Mouse (Mus musculus) regulatory T cell (primary cell): ENCODE results near the gene Foxo1.

Source experiments
- in situ Hi-C: fragments of 300-600 bp; cut with MboI, MseI; formaldehyde crosslinking; loops from one replicate; pipeline ENCODE4 v1.15.1; 2025; ENCODE audit warnings: high pct_unique_total_duplicates

Foxo1 gene

DNA sequence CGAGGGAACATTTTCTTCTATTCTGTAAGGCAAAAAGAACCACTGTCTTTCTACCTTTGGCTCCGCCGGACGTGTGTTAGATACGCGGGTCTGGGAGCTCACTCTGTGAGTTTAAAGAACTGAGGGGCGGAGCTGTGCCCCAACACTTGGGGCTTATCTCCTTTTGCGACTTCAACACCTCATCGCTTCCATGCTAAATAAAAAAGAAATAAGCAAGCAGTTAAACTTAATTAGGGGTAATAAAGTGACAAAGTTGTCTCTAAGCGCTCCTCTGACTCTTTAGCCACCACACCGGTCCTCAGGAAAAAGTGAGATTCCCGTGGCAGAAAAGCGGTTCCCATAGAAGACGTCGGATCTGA, 864 bp upstream of the Foxo1 start:
- in situ Hi-C loops: loop anchor here (5.0 to 10.0 kb wide), 2 partner anchors 370 to 658 kb away; no protein-coding TSS in a partner anchor

DNA sequence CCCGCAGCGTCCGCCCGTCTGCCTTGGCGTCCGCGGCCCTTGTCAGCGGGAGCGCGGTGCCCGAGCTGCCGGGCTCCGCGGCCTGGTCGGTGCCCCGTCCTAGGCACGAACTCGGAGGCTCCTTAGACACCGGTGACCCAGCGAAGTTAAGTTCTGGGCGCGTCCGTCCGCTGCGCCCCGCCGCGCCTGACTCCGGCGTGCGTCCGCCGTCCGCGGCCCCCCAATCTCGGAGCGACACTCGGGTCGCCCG, 276 bp downstream of the Foxo1 start:
- in situ Hi-C loops: loop anchor here (5.0 to 10.0 kb wide), 2 partner anchors 369 to 656 kb away; no protein-coding TSS in a partner anchor

DNA sequence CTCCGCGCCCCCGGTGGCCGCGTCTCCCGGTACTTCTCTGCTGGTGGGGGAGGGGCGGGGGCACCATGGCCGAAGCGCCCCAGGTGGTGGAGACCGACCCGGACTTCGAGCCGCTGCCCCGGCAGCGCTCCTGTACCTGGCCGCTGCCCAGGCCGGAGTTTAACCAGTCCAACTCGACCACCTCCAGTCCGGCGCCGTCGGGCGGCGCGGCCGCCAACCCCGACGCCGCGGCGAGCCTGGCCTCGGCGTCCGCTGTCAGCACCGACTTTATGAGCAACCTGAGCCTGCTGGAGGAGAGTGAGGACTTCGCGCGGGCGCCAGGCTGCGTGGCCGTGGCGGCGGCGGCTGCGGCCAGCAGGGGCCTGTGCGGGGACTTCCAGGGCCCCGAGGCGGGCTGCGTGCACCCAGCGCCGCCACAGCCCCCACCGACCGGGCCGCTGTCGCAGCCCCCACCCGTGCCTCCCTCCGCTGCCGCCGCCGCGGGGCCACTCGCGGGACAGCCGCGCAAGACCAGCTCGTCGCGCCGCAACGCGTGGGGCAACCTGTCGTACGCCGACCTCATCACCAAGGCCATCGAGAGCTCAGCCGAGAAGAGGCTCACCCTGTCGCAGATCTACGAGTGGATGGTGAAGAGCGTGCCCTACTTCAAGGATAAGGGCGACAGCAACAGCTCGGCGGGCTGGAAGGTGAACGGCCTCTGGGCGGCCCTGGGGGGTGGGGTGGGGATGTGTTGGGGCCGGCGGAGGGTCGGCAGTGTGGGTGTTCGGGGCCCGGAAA, 789 bp downstream of the Foxo1 start:
- in situ Hi-C loops: loop anchor here (5.0 to 10.0 kb wide), 2 partner anchors 368 to 656 kb away; no protein-coding TSS in a partner anchor

DNA sequence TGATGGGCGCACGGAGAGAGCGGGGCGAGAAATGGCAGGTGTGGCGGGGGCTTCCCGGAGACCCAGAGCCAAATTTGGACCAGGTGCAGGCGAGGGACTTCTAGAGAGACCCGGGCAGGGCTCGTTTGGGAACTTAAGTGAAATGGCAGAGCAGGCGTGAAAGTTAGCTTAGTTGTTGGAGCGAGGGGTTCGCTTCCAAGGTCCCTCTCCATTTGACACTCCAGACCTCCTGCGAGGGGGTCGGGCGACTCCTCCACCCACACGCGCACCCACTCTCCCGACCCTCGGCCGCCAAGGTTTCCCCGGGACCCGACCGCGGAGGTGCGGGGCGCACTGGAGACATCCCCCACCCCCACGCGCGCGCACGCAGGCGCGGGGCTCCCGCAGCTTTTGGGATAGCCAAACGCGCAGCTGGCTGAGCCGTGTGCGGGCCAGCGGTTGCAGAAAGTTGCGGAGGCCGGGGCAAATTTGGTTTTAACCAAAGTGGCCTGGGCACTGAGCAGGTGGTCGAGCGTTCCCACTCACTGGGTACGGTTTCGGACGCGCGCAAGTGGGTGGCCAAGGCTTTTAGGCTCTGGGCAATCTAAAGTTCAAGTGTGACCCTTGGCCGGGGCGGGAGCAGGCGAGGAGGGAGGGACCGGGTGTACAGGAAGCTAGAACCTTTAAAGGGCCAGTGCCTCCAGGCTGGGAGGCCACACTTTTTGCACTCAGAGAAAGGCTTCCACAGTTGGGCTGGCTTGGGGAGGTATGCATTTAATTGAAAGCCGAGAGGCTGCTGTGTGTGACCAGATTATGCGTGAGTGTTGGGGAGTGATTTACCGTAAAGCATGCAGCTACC, 1.6 kb downstream of the Foxo1 start:
- in situ Hi-C loops: loop anchor here (5.0 to 10.0 kb wide), 2 partner anchors 368 to 655 kb away; no protein-coding TSS in a partner anchor

DNA sequence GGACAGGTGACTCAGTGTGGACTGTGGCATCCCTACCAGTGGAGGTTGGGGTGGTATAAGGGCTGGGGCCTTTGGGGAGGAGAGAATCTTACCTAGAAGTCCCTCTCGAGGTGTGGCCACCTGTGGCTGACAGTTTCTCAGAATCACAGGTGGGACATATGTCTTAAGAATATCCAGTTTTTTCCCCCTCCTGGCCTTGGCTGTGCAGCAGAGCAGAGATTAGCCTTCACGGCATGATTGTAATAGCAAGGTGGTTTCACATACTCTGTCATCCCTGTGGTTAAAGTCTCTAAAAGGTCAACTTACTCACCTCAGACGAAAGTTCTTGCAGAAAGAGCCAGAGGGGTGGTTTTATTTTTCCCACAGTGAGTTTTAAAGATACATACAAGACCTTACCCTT, 2.4 kb downstream of the Foxo1 start:
- in situ Hi-C loops: no loop called here

DNA sequence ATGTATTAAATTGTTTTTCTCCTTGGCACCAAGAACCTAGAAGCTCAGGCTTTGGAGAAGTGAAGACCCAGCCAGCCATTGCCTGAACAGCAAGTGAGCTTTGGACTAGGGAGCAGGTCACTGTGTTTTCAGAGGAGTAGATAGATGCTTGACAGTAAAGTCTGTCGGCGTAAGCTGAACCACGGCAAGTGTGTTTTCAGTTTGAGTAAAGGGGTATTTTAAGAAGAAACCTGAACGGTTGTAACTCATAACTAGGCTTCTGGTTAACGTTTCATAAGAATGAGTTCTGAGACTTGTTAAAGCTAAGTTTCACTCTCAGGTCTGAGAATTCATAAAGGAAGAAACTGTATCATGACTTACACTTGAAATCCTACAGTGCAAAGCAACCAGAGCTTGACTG, 3.2 kb downstream of the Foxo1 start:
- in situ Hi-C loops: no loop called here

DNA sequence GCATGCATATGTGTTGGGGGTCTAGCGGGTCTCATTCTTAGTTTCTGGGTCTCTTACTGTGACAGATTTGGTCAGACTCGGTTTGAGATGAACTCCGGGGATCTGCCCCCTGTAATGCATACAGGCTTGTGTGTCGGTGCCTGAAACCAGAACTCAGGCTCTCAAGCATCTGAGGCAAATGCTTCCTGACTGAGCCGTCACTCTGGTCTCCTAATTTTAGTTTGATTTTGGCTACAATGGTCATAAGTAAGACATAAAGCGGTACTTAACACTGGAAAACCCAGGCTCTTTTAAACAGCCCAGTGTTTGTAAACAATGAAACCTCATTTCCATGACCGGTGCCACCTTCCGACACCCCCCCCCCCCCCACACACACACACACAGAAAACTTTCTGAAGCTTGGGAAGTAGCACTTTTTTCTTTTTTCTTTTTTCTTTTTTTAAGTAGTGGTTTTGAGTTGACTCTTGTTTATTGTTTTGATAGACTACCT, 4.3 kb downstream of the Foxo1 start:
- in situ Hi-C loops: no loop called here

DNA sequence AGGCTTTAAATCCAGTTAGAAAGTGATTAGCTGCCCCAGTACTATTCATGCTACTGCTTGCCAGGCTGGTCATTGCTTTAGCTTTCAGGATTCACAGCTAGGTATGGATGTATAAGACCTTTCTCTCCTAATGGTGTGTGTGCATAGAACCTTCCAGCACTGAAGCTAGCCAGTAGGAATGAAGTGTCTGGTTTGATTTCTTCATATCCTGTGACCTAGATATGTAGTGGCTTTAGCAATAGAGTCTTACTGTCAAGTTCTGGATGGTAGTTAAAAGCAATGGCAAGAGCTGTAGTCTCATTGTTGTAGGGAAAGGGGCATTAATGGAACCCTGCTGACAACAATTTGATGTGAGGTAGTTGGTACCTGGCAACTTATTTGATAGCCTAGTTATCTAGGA, 6.3 kb downstream of the Foxo1 start:
- in situ Hi-C loops: no loop called here

DNA sequence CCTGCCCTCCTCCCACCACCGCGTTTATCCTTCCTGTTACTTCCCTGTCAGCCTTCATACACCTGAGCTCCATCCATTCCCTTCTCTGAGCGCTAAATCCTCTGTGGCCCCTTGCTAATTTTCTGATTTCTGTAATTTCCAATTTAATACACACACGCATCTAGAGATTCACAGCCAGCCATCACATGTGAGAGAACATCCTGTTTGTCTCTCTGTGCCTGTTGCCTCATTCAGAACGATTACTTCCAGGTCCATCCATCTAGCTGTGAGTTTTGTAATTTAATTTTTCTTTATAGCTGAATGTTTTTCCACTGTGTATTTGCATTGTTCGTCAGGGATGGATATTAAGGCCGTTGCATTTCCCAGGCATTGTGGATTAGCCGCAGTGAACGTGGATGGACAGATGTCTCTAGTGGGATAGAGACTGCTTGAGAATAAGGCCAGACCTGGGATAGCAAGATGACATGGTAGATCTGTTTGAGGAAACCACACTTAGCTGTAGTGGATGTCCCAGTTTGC, 7.0 kb downstream of the Foxo1 start:
- in situ Hi-C loops: no loop called here

DNA sequence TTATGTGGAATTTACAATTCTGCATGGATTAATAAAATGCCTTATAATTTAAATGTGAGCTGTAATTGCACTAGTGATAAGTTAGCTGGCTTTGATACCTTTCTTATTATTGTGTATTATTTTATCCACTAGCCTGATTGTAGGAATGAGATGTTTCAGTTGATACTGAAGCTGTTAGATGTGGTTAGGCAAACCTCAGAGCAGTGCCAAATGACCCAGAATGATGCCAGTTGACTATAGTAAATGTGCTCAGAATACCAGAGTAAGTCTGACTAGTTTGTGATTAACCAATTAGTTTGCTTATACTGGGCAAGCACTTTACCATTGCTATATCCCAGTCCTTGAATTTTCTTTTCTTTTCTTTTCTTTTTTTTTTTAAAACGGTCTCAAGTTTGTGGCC, 12.5 kb downstream of the Foxo1 start:
- in situ Hi-C loops: loop anchor here (10.0 kb wide), 1 partner anchor 514 kb away; no protein-coding TSS in a partner anchor

DNA sequence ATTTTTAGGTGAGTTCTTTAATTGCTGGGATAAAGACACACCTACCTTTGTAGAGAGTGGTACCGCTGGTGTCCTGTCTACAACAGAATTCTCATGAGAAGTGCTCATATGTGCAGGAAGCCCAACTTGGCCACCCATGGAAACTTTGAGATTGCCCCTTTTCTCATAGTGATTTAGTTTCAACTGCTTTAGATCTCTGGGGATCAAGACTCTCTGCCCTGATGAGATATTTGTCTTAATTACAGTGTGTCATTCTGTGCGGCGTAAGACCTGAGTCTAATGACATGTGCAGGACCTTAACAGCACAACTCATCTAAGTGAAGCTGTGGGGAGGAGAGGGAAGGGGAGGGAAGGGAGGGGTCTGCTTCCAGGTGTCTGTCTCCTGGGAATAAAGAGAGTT, 13.7 kb downstream of the Foxo1 start:
- in situ Hi-C loops: loop anchor here (10.0 kb wide), 1 partner anchor 513 kb away; no protein-coding TSS in a partner anchor

DNA sequence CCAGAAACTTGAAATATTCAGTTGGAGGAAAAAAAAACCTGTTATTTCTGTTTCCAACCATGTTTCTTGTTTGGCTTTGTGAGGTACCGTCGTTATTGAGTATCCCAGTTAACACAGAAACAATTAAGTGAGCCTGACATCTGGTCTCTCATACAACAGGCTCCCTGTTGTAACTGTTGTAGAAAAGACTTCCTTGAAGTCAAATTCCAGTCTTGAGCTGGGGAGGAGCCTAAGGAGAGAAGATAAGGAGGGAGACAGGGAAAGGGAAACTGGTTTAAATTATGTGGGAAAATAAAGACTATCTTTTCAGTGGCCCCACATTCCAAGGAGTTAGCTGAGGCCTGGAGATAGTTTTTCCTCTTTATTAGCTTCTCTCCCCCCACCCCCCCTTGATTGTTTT, 14.2 kb downstream of the Foxo1 start:
- in situ Hi-C loops: loop anchor here (10.0 kb wide), 1 partner anchor 512 kb away; no protein-coding TSS in a partner anchor

DNA sequence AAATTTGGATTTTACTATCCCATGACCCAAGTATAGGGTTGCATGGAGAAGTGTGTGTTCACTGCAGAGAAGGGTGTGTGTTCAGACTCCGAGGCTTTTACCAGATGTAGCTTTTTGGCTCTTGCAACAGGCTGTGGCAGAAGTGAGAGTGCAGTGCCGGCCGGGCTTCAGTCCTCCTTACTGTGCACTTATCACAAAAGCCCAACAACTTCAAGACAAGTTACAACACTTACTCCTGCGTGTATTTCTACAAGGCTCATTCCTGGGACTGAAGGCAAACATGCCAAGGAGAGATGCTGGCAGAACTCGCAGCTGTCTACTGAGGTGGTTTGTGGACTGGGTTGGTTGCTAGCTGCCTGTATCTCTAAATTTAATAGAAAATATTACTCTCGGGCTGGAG, 15.4 kb downstream of the Foxo1 start:
- in situ Hi-C loops: loop anchor here (10.0 kb wide), 1 partner anchor 511 kb away; no protein-coding TSS in a partner anchor

DNA sequence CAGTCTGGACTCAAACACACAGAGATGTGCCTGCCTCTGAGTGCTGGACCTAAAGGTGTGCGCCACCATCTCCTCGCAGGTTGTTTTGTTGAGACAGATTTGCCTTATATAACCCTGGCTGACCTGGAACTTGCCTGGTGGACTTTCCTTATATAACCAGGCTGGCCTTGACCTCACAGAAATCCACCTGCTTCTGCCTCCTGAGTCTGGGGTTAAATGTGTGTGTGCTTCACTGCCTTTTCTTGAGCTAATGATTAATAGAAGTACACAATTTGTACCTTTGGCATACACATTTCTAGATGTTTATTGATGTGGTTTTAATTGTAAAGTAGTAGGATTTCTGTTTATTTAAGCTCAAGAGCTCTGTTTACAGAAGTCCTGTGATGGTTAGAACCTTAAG, 22.7 kb downstream of the Foxo1 start:
- in situ Hi-C loops: no loop called here

DNA sequence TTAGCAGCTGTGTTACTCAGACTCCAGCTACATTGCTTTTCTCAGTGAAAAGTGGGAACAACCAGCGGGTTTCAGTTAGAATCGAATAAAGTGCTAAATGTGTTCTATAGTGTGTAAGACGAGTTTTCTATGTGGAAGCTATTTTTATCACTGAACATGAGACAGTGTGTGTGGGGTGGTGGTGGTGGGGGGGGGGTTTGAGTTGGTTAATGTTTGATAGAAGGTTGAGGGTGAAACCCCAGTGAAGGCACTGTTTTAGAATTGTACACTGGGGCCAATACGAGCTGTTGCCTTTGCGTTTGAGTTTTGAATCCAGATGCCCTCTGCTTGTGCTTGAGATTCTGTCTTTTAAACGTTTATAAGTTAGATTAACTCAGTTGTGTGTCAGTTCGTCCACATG, 24.4 kb downstream of the Foxo1 start:
- in situ Hi-C loops: no loop called here

DNA sequence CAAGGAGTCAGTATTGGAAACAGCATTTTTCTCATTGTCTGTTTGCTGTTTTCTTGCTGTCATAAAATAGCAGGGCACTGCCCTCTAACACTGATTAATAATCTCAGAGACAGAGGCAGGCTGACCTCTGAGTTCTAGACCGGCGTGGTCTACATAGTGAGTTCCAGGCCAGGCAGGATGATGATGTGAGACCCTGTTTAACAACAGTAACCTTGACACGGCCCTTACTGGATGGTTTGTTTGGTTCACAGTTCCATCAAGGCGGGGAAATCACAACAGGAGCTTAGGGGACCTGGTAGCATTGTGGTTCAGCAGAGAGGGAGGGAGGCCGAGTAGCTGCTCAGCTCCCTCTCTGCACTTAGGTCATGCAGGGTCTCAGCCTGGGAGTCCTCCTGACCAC, 25.8 kb downstream of the Foxo1 start:
- in situ Hi-C loops: no loop called here

DNA sequence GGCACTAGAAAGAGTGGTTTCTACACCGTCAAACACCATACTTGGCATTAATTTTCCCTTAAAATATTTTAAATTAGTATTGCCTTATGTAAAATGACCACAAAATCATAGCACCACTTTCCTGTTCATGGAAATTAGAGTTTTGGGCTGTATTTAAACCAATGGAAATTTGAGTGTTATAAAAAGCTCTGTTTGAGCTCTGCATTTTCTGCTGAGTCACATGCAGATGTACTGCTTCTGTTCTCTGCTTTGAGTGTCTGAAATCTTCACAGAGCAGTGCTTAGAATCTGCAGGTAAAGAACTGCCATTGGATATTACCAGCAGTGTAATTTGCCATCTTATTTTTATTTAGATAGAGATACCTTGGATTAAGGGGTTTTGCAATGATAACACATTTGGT, 27.6 kb downstream of the Foxo1 start:
- in situ Hi-C loops: no loop called here

DNA sequence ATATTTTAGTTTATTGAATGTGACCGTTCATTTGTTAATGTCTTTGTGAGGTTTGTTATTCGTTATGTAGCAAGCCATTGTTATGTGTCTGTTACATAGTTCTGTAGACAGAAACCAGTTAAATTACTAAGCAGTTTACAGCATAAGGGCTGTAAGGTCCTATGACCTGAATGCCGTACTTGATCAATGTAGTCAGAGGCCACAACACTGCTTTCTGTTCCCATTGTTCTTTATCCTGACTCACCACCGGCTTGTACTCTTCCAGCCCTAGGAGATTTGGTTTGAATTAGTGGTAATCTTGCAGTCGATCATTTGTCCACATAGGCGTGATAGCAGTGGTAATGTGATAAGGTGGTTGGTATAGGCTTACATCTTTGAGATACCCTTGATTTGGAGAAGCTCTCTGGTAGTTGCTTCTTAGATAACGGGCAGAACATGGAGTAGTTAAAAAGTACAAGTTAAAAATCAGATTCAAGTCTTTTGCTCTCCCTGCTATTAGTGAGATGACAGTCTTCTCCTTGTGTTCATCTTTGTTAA, 28.2 kb downstream of the Foxo1 start:
- in situ Hi-C loops: no loop called here

DNA sequence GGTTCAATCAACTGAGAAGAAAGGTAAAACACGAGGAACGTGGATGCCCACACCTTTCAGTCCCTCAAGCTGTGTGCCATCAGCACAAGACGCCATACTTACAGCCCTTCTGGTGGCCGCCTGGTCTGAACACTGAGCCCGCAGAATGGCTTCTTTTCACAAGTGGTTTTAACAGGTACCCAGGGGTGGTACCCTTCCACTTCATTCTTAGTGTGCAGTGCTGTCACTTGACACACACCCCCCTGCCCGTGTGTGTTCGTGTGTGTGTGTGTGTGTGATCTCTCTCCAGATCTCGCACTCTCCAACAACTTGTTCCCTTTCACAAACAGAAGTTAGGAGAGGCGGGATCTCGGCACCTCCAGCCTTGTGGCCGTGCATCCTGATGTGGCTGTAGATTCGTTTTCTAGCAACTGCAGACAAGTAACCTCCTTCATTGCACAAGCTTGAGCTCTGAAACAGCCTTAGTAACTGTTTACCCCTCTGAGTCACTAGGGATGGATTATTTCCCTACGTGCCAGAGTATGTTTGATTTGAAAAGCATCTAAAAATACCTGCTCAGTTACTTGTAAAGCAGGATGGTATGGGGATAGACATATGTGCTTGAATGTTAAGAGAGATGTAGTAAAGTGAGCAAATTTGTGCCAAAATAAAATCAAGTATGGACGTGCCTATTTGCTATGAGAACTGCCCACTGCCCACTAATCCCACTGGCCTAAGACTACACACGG, 29.3 kb downstream of the Foxo1 start:
- in situ Hi-C loops: no loop called here

DNA sequence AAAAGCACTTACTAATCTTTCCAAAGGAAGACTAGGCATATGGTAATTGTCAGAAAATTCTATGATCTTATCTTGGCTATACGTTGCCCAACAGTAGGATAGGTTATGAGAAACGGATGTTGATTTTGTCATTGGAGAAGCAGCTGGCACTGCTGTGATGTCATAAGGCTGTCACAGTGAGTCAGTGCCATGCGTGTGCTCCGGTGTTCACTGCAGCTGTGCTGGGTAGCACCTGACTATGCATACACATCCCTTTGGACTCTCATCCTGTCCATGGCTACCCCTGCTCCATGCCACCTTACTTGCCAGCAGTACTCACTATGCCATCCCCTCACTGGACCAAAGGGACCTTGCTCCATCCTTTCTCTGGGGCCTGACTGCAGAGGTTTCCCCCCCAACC, 30.5 kb downstream of the Foxo1 start:
- in situ Hi-C loops: no loop called here

DNA sequence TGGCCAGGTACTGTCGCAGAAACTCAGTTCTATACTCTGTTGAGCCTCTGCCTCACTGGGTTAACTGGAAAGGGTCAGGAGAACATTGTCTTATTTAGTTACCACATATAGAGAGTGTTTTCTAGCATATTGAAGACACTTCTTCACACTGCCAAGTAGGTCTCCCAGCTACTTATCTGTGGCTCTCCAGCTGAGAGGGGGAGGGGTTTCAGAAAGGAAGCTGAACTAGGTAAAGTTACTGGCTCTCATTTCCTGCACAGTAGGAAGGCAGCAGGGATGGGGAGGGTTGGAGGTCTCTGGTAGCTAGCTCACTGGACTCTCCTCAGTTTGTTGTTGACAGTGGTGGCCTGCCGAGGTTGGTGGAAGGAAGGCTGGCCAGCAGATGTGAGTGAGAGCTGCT, 31.2 kb downstream of the Foxo1 start:
- in situ Hi-C loops: no loop called here

DNA sequence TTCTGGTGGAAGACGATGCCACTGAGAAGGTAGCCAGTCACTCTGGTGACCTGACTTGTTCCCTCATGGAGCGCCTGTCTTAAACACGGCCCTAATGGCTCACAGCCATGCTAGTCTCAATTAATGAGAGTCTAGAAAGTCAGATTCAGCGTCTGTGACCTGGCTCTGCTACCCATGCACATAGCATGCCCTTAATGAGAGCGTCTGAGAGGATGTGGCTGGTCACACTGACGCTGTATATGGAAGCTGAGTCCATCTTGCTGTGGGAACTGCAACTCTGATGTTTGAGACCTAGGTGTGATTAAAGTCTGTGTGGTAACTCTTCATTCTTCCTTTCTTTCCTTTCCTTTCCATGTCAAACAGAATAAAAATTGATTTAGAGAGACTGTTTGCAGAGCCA, 32.4 kb downstream of the Foxo1 start:
- in situ Hi-C loops: no loop called here
